Mouse (Mus musculus) kidney, adult 2 months (tissue): ENCODE measurements around the gene Dusp27.

Experiments
- CTCF ChIP-seq: fragments of 200-500 bp; conservative IDR thresholded peaks from 2 replicates; pipeline ENCODE4 v1.5.1; 2011; ENCODE audit warnings: low read depth, mild to moderate bottlenecking, control low read depth, low read length, moderate library complexity, mixed read lengths; ENCODE audit not compliant: insufficient read depth, insufficient read length
- POLR2A ChIP-seq: fragments of 200-500 bp; IDR thresholded peaks from one replicate; pipeline ENCODE4 v1.6.1; 2011; ENCODE audit warnings: low read depth, low read length, control low read depth

DNA sequence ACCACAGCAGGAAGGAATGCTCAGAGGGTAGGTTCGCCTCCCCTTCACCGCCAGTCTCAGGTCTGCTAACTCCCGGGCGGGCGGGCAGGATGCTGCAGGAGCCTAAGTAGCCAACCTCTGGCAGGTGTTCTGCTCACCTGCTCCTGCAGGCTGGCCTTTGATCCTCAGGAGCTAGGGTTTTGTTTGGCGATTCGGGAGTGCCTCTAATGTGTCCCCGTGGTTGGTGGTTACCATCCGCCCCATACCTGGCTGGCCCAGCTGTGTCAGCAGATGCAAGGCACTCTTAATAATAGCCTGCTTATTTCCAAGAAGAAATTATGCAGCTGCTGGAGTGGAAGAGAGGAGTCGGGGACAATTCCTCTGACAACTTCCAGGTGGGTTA lies 27.4 kb upstream of the Dusp27 start:
- TF ChIP-seq CTCF (no peak), POLR2A (no peak)
